Mouse (Mus musculus) embryonic fibroblast, embryonic 13.5 days (primary cell): ENCODE data around the gene Olfr954.

Experiments
- CTCF ChIP-seq: IDR thresholded peaks from 2 replicates; pipeline ENCODE4 v1.5.1; 2011; ENCODE audit warnings: mild to moderate bottlenecking, control low read depth, low read length, moderate library complexity, borderline replicate concordance; ENCODE audit not compliant: insufficient read depth
- POLR2A ChIP-seq: IDR thresholded peaks from 2 replicates; pipeline ENCODE4 v1.6.1; 2011; ENCODE audit warnings: low read depth, mild to moderate bottlenecking, control low read depth, low read length, moderate library complexity

DNA sequence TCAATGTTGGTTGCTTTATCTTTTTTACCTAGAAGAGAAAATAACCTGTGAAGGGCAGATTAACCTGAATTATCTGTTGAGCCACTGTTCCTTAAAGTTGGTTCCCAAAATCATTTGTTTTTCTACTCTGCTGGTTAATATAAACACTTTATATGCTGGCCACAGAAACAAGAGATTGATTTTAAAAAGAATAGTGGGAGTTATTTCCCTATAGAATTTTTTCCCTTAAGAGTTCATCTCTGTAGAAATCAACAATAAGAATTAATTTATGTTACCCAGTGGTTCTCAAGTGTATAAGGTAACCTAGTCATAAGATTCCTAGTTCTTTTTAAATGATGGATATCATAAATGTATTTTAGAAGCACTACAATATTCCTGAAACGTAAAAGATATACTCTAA is 15.3 kb downstream of the Olfr954 start, which contains the start of gene Olfr955:
- TF ChIP-seq POLR2A (no peak), CTCF (no peak)
